8 mouse cellular contexts compared by ENCODE assay signal in genomic region chr19:46587823-46588508, GRCm38 (mm10). TPM values are rescaled to one million over a fixed set of nuclear protein-coding genes. Genes with fewer than 3 reads are reported as not detected.
DNase-seq lines count a peak whose midpoint lies in the region; ATAC-seq and TF ChIP-seq lines count a peak whose summit lies in the region.

No protein-coding gene starts in this region.

- H3K79me2 ChIP-seq in C2C12 (ENCODE audit: control insufficient read depth, insufficient read depth), result no peaks in the 10 kb centered on the region

- no peak overlapping the region for H3K9ac ChIP-seq in heart, embryonic 15.5 days
- no peak overlapping the region for H3K9ac ChIP-seq in liver, embryonic 16.5 days (ENCODE audit: low read depth, low read length)
- no peak overlapping the region for H3K9ac ChIP-seq in neural tube, embryonic 13.5 days
- H3K9ac ChIP-seq in stomach, postnatal 0 days (ENCODE audit: low read length), result no peak overlapping the region

- H3K27me3 ChIP-seq in C2C12 (ENCODE audit: control insufficient read depth, insufficient read depth, insufficient read length), result no peaks in the 10 kb centered on the region
- no peaks in the 10 kb centered on the region for H3K27me3 ChIP-seq in heart, embryonic 15.5 days
- H3K27me3 ChIP-seq in liver, embryonic 16.5 days (ENCODE audit: control insufficient read depth, insufficient read depth, low read depth, low read length), result no peaks in the 10 kb centered on the region
- H3K27me3 ChIP-seq in neural tube, embryonic 13.5 days, result no peaks in the 10 kb centered on the region
- no peaks in the 10 kb centered on the region for H3K27me3 ChIP-seq in stomach, postnatal 0 days (ENCODE audit: control insufficient read depth, insufficient read depth, low read length)

- WGBS in heart, embryonic 15.5 days, result 63% methylated on average over 13 of the region's 13 CpGs
- WGBS in liver, embryonic 16.5 days (ENCODE audit: insufficient replicate concordance), result 57% methylated on average over 13 of the region's 13 CpGs
- WGBS in neural tube, embryonic 13.5 days, result 59% methylated on average over 13 of the region's 13 CpGs
- 54% methylated on average over 13 of the region's 13 CpGs for WGBS in stomach, postnatal 0 days

- no peak for TF ChIP-seq POLR2A in bone marrow macrophage, adult 2 months (IDR thresholded peaks at IDR 0.05; ENCODE audit: borderline replicate concordance, low read depth, low read length)

- no peaks in the 10 kb centered on the region for H3K9me3 ChIP-seq in heart, embryonic 15.5 days (replicated peaks)
- H3K9me3 ChIP-seq in liver, embryonic 16.5 days (replicated peaks; ENCODE audit: control insufficient read depth, low read length), result no peaks in the 10 kb centered on the region
- no peaks in the 10 kb centered on the region for H3K9me3 ChIP-seq in neural tube, embryonic 13.5 days
- H3K9me3 ChIP-seq in stomach, postnatal 0 days (ENCODE audit: control insufficient read depth, low read length), result no peaks in the 10 kb centered on the region

- TF ChIP-seq EP300 in stomach, postnatal 0 days (optimal IDR thresholded peaks at IDR 0.05), result no peak

- peak; percentile 81 for ATAC-seq in erythroblast, adult 5-6 weeks (replicated peaks; ENCODE audit: low FRiP score, poor library complexity, severe bottlenecking)
- ATAC-seq in heart, embryonic 15.5 days (replicated peaks; ENCODE audit: insufficient number of reproducible peaks, insufficient read depth, low FRiP score, low read depth), result peak; percentile 28; the same call in 1 of the 2 replicates
- peak; percentile 35; the same call in 1 of the 2 replicates for ATAC-seq in liver, embryonic 16.5 days (ENCODE audit: low read depth)
- ATAC-seq in neural tube, embryonic 13.5 days (ENCODE audit: low read depth), result peak; percentile 62
- peak; percentile 76 for ATAC-seq in stomach, postnatal 0 days (ENCODE audit: low FRiP score, low TSS enrichment)

- no peaks in the 10 kb centered on the region for H3K36me3 ChIP-seq in C2C12 (ENCODE audit: control insufficient read depth, insufficient read depth)
- peaks cover 16% of the 10 kb centered on the region; the same call in 1 of the 2 replicates for H3K36me3 ChIP-seq in heart, embryonic 15.5 days
- H3K36me3 ChIP-seq in liver, embryonic 16.5 days (ENCODE audit: control insufficient read depth, insufficient read depth), result peaks cover 3% of the 10 kb centered on the region
- peaks cover 50% of the 10 kb centered on the region for H3K36me3 ChIP-seq in neural tube, embryonic 13.5 days
- H3K36me3 ChIP-seq in stomach, postnatal 0 days (ENCODE audit: control insufficient read depth, insufficient read depth, low read length), result 0 out of 2 replicates have a peak, but pooled peaks cover 3% of the 10 kb centered on the region

- no peaks in the 10 kb centered on the region for H3K4me1 ChIP-seq in bone marrow macrophage, adult 2 months (ENCODE audit: control insufficient read depth, insufficient read depth, low read length)
- no peaks in the 10 kb centered on the region for H3K4me1 ChIP-seq in heart, embryonic 15.5 days (replicated peaks)
- no peaks in the 10 kb centered on the region for H3K4me1 ChIP-seq in liver, embryonic 16.5 days (ENCODE audit: control insufficient read depth, low read depth, low read length)
- no peaks in the 10 kb centered on the region for H3K4me1 ChIP-seq in neural tube, embryonic 13.5 days (replicated peaks)
- H3K4me1 ChIP-seq in stomach, postnatal 0 days (replicated peaks; ENCODE audit: control insufficient read depth, insufficient read depth), result no peaks in the 10 kb centered on the region

- peak; percentile 84 to 95 for DNase-seq in kidney, postnatal 36 days
- peak; percentile 89 for DNase-seq in stomach, postnatal 0 days (ENCODE audit: low spot score)

- peak; percentile 84 for TF ChIP-seq CTCF in C2C12 (IDR thresholded peaks at IDR 0.05; ENCODE audit: control insufficient read depth, insufficient read depth, insufficient read length)
- TF ChIP-seq CTCF in bone marrow macrophage, adult 2 months (IDR thresholded peaks at IDR 0.05; ENCODE audit: low read depth, low read length), result peak; percentile 97
- TF ChIP-seq CTCF in stomach, postnatal 0 days (IDR thresholded peaks at IDR 0.05; ENCODE audit: low read depth), result peak; percentile 99

- H3K79me3 ChIP-seq in C2C12 (ENCODE audit: low read depth), result no peaks in the 10 kb centered on the region

- H3K4me3 ChIP-seq in C2C12 (ENCODE audit: insufficient read depth, poor library complexity, severe bottlenecking), result no peak overlapping the region
- H3K4me3 ChIP-seq in bone marrow macrophage, adult 2 months (ENCODE audit: insufficient read depth, low read length), result no peak overlapping the region
- no peak overlapping the region for H3K4me3 ChIP-seq in heart, embryonic 15.5 days
- no peak overlapping the region for H3K4me3 ChIP-seq in liver, embryonic 16.5 days (ENCODE audit: low read depth, low read length)
- no peak overlapping the region for H3K4me3 ChIP-seq in neural tube, embryonic 13.5 days
- H3K4me3 ChIP-seq in stomach, postnatal 0 days (ENCODE audit: low read depth, low read length), result no peak overlapping the region

- H3K27ac ChIP-seq in bone marrow macrophage, adult 2 months (ENCODE audit: insufficient read depth, low read depth, low read length), result no peak overlapping the region
- no peak overlapping the region for H3K27ac ChIP-seq in heart, embryonic 15.5 days
- H3K27ac ChIP-seq in liver, embryonic 16.5 days (ENCODE audit: low read length), result no peak overlapping the region
- H3K27ac ChIP-seq in neural tube, embryonic 13.5 days (replicated peaks), result no peak overlapping the region
- H3K27ac ChIP-seq in stomach, postnatal 0 days (replicated peaks), result no peak overlapping the region

- H3ac ChIP-seq in C2C12 (ENCODE audit: control insufficient read depth, insufficient read length, low read depth), result no peak overlapping the region

- no peak overlapping the region for H3K4me2 ChIP-seq in heart, embryonic 15.5 days
- H3K4me2 ChIP-seq in liver, embryonic 16.5 days (ENCODE audit: low read depth, low read length), result no peak overlapping the region
- H3K4me2 ChIP-seq in neural tube, embryonic 13.5 days, result no peak overlapping the region
- no peak overlapping the region for H3K4me2 ChIP-seq in stomach, postnatal 0 days (replicated peaks; ENCODE audit: low read depth)

TF ChIP-seq in C2C12, 6 proteins besides CTCF, POLR2A, EP300 and RAD21:
- no peak for TF ChIP-seq USF1 (IDR thresholded peaks at IDR 0.05; ENCODE audit: low read depth)
- TF ChIP-seq MAX (IDR thresholded peaks at IDR 0.05), result no peak
- no peak for TF ChIP-seq MYOG (IDR thresholded peaks at IDR 0.05; ENCODE audit: control insufficient read depth, extremely low read depth, insufficient read length)
- no peak for TF ChIP-seq FOSL1 (IDR thresholded peaks at IDR 0.05; ENCODE audit: insufficient read depth, low read length, poor library complexity, severe bottlenecking)
- TF ChIP-seq MYOD1 (IDR thresholded peaks at IDR 0.05; ENCODE audit: control insufficient read depth, insufficient read length, low read depth), result no peak
- no peak for TF ChIP-seq CEBPB (IDR thresholded peaks at IDR 0.05; ENCODE audit: low read depth)

RNA-seq across cellular contexts. Expression of gene Wbp1l, which starts 10.9 kb away (rescaled TPM):
- polyA plus RNA-seq in C2C12 (2012; fragmentation: generic; extraction: Trizol), result 33.5 TPM
- 56.1 and 56.5 TPM in 2 replicates for polyA plus RNA-seq in bone marrow macrophage, adult 2 months (2012; ENCODE audit: insufficient read depth, insufficient read length, missing spikeins)
- 5.2 and 7.9 TPM in 2 replicates for total RNA-seq in erythroblast, adult 5-6 weeks (2015; ENCODE audit: low replicate concordance)
- total RNA-seq in erythroblast, adult 5-6 weeks (2017; ENCODE audit: low replicate concordance), result 8.2 and 9.8 TPM in 2 replicates
- 51.6 and 58.6 TPM in 2 replicates for polyA plus RNA-seq in heart, embryonic 15.5 days (2015; fragmentation: Nextera tagmentation; extraction: Ambion mirVana)
- polyA plus RNA-seq in liver, embryonic 16.5 days (2015; fragmentation: Nextera tagmentation; extraction: Ambion mirVana), result 24.8 and 31.5 TPM in 2 replicates
- polyA plus RNA-seq in neural tube, embryonic 13.5 days (2015; fragmentation: Nextera tagmentation; extraction: Ambion mirVana), result 38.0 and 43.2 TPM in 2 replicates
- polyA plus RNA-seq in stomach, postnatal 0 days (2015; fragmentation: Nextera tagmentation; extraction: Ambion mirVana), result 31.2 and 32.9 TPM in 2 replicates

RNA-seq across cellular contexts. Expression of gene Sfxn2, which starts 14.8 kb away (rescaled TPM):
- polyA plus RNA-seq in C2C12 (2012; fragmentation: generic; extraction: Trizol), result 1.4 TPM
- polyA plus RNA-seq in bone marrow macrophage, adult 2 months (2012; ENCODE audit: insufficient read depth, insufficient read length, missing spikeins), result 12.3 and 14.7 TPM in 2 replicates
- total RNA-seq in erythroblast, adult 5-6 weeks (2015; ENCODE audit: low replicate concordance), result 1.9 TPM in 2 replicates
- 2.9 and 3.9 TPM in 2 replicates for total RNA-seq in erythroblast, adult 5-6 weeks (2017; ENCODE audit: low replicate concordance)
- 8.8 and 10.9 TPM in 2 replicates for polyA plus RNA-seq in heart, embryonic 15.5 days (2015; fragmentation: Nextera tagmentation; extraction: Ambion mirVana)
- polyA plus RNA-seq in liver, embryonic 16.5 days (2015; fragmentation: Nextera tagmentation; extraction: Ambion mirVana), result 33.4 and 37.6 TPM in 2 replicates
- polyA plus RNA-seq in neural tube, embryonic 13.5 days (2015; fragmentation: Nextera tagmentation; extraction: Ambion mirVana), result 10.6 and 12.9 TPM in 2 replicates
- 9.4 and 10.0 TPM in 2 replicates for polyA plus RNA-seq in stomach, postnatal 0 days (2015; fragmentation: Nextera tagmentation; extraction: Ambion mirVana)

RNA-seq across cellular contexts. Expression of gene Arl3, which starts 15.0 kb away (rescaled TPM):
- polyA plus RNA-seq in C2C12 (2012; fragmentation: generic; extraction: Trizol), result 81.4 TPM
- 36.7 and 36.9 TPM in 2 replicates for polyA plus RNA-seq in bone marrow macrophage, adult 2 months (2012; ENCODE audit: insufficient read depth, insufficient read length, missing spikeins)
- 4.2 and 5.9 TPM in 2 replicates for total RNA-seq in erythroblast, adult 5-6 weeks (2015; ENCODE audit: low replicate concordance)
- total RNA-seq in erythroblast, adult 5-6 weeks (2017; ENCODE audit: low replicate concordance), result 3.2 and 4.2 TPM in 2 replicates
- polyA plus RNA-seq in heart, embryonic 15.5 days (2015; fragmentation: Nextera tagmentation; extraction: Ambion mirVana), result 86.9 and 91.8 TPM in 2 replicates
- 23.6 and 27.1 TPM in 2 replicates for polyA plus RNA-seq in liver, embryonic 16.5 days (2015; fragmentation: Nextera tagmentation; extraction: Ambion mirVana)
- 208 and 217 TPM in 2 replicates for polyA plus RNA-seq in neural tube, embryonic 13.5 days (2015; fragmentation: Nextera tagmentation; extraction: Ambion mirVana)
- 39.6 and 41.6 TPM in 2 replicates for polyA plus RNA-seq in stomach, postnatal 0 days (2015; fragmentation: Nextera tagmentation; extraction: Ambion mirVana)

Comparison
In these comparisons a context has a peak if more than half of its experiments do, and no peak if none do; other contexts are left out.
1. ATAC-seq: peak in every context shown above with its lines; median percentile 81 in erythroblast, adult 5-6 weeks; 76 in stomach, postnatal 0 days; 62 in neural tube, embryonic 13.5 days; 35 in liver, embryonic 16.5 days; 28 in heart, embryonic 15.5 days.